Mouse (Mus musculus) cortical plate, adult 2 months (tissue): ENCODE results near the gene Dolk.

Experiments
- CTCF ChIP-seq: fragments of 200-500 bp; IDR thresholded peaks from 2 replicates; pipeline ENCODE4 v1.5.1; 2011; ENCODE audit warnings: mild to moderate bottlenecking, control low read depth, low read length; ENCODE audit not compliant: insufficient read depth; ENCODE audit errors: extremely low read depth
- POLR2A ChIP-seq: fragments of 200-500 bp; IDR thresholded peaks from 2 replicates; pipeline ENCODE4 v1.6.1; 2011; ENCODE audit warnings: mild to moderate bottlenecking, low read length, control low read depth; ENCODE audit not compliant: insufficient read depth; ENCODE audit errors: extremely low read depth

- TF ChIP-seq CTCF (no peak), POLR2A (no peak)
These were observed 46.4 kb downstream of the Dolk start for GRCm38 (mm10) chr2:30239777-30240176.
